Mouse (Mus musculus) monocyte, adult 2 months (primary cell): ENCODE data around the gene Bpifb5.
"Not testable (repeated sequence)": the region's sequence is repeated elsewhere in the genome, so short reads cannot be mapped to it uniquely, and the experiment has no call there.

Experiments used
- DNase-seq, 2 experiments: peaks; one replicate each; pipeline ENCODE4 v3.0.0; 2022; ENCODE audit warnings: low spot score in 2 of 2, low read depth in 1 of 2

The Bpifb5 gene

DNA sequence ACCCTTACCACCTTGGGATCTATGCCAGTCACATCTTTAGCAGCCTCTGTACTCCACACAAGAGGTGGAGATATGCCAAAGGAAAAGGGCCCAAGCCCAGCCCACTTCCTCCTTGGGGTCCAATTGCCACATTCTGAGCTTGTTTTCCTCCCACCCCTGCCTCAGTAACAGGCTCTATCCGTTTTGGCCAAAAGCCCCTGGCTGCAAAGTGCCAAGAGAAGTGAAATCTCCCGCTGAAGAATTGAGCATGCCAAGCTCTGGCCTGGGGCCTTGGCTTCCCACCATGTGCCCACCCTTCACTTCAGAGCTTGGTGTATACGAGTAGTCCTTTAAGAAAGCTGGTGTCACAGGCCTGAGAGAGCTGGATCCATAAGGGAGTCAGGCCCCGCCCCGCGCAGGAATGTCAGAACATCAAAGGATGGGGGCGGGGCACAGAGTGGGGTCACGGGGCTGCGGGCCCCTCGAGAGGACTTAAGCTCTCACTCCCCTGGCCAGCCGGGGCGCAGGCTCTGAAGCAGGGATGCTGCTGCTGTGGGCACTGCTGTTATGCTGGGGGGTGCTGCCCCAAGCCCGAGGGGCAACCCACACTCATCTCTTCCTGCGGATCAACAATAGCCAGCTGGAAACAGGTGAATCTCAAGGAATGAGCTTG lies at the start of gene Bpifb5:
TSS of gene Bpifb5 (plus strand) at position 478 of the 652 bp plus-strand sequence.
- no peak for DNase-seq

DNA sequence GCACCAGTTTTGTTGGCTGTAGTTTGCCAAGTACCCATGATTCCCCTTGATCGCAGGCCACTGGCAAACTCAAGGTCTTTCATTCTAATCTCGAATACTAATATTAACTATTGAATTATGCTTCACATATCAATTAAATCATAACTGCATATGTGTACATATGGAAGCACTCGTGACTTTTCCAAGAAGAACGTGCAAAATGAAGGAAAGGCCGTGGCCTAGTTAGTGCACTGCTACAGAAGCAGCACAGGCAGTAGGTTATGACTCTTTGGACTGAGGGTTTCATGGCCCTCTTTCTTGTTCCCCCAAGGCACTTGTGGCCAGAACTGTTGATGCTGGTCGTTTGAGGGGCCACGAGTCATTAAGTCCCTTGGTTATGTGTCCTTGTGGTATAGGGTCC lies 41.6 kb upstream of the Bpifb5 start:
- DNase-seq = not testable (repeated sequence)

DNA sequence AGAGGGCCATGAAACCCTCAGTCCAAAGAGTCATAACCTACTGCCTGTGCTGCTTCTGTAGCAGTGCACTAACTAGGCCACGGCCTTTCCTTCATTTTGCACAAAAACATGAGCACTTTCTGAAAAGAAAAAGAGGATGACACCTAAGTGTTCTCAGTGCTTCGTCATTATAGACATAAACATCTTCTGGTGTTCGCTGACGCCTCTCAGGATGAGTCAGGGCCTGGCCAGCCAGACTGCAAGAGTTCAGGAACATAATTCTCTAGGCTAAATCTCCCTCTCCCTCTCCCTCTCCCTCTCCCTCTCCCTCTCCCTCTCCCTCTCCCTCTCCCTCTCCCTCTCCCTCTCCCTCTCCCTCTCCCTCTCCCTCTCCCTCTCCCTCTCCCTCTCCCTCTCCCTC lies 40.5 kb upstream of the Bpifb5 start:
- DNase-seq = not testable (repeated sequence)

DNA sequence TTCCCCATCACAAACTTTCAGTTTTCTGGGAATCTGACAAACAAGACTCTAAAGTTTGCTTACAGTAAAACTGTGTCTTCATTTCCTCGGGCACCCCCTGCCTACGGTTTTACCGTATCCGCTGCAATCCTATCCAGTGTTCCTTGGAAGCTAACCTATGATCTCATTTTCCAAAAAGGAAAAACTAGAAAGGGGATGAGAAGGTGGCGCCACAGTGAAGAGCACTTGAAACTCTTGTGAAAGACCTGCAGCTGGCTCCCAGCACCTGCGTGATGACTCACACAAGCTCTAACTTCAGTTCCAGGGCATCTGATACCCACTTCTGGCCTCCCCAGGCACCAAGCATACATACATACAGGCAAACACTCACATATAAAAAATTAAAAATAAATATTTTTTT lies 38.2 kb upstream of the Bpifb5 start:
- no peak for DNase-seq

DNA sequence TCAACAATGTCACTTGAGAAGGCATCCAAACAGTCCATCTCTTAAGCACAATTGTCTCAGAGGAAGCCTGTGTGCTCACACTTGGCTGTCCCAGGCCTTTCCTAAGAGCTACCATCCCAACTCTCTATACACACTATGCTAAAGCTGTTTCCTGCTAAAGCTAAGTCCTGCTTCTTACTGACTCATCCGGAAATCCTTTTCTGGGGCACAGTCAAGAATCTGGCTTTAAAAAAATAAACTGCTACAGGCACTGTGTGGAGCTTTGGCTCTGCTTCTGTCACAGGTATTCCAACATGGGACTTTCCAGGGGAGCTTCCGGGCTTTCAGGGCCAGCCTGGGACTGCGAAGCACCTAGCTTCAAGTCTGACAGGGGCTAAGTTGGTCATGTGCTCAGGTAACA lies 37.8 kb upstream of the Bpifb5 start:
- no peak for DNase-seq

DNA sequence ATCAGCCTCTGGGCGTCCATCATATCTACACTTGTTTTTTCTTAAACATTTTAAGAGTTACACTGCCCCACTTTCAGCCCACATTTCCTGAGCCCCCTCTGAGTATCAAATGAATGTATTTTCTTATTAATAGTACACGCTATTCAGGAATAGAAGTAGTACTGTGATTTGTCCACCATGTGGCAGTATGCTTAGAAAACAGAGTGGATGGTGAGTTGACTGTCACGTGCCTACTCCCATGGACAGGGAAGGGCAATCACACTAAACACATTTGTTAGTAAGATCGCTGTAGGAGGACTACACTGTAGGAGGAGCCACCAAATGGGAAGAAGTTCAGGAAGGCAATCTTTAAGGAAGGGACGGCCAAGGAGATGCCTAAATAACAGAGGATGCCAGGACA lies 36.1 kb upstream of the Bpifb5 start:
- DNase-seq = no peak

DNA sequence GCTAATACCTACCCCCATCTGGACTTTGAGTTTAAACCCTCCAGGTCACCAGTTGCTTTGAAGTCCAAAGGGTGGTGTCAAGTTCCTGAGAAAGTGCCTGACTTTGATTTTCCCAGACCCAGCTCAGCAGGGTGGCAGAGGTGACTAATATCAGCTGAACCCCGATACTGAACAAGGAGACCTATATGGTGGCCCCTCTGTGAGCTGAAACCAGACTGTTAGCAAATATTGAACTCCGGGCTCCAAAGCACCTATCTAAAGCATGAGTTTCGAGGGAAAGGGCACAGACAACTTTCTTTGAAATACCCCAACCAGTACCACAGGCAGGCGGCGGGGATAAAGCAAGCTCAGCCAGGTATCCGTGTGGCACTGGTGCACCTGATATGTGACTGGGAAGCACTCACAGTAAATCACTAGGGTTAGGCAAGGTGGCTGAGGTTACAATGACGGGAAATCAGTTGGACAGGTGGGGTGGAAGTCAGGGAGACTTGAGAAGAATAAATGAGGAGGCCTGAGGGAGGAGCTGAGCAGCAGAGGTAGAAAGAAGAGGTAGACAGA lies 33.6 kb upstream of the Bpifb5 start:
- no peak for DNase-seq

DNA sequence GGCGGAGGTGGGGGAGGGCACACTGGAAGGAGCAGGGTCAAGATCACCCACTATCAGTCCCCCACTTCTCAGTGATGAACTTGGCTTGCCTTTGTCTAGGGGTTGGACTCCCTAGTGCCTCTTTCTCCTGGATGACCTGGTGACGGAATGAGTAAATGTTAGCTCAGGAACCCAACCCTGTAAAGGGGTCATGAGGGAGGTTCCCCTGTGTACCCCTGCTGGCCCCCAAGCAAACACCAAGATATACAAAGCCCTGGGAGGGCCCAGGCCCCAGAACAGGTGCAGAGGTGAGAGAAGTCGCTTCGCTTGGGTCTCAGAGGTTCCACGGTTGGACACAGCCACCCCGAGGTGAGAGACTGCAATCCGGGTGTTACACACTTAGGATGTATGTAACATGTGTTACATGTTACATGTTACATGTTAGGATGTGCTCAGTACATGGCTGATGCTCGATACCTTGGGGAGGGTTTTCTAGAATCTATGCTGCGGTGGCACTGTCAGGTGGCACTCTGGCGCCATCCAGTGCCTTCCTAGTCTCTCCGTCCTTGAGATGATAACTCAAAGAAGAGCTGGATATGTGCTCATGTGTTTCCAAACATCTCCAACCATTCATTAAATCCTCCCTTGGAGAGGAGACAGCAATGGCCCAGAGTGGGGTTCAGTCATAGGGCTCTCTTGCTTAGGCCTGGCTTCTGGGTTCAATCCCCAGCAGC lies 32.8 kb upstream of the Bpifb5 start, which contains the start of gene Bpifb1:
TSS of gene Bpifb1 (plus strand) at position 273 of the 713 bp plus-strand sequence.
- DNase-seq = no peak

DNA sequence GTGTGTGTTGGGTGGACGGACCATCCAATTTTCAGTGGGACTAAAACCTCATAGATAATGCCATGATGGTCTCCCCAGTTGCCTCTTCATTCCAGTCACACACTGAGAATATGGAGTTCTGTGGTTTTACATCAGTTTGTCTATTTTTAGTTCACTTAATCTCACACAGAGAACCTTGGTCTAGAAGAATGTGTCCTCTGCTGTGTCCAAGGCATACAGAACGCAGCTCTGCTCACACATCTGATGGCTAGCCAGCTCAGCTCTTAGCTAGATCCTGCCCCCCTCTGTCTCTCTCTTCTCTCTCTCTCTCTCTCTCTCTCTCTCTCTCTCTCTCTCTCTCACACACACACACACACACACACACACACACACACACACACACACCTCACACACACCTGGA lies 31.4 kb upstream of the Bpifb5 start:
- no peak for DNase-seq

DNA sequence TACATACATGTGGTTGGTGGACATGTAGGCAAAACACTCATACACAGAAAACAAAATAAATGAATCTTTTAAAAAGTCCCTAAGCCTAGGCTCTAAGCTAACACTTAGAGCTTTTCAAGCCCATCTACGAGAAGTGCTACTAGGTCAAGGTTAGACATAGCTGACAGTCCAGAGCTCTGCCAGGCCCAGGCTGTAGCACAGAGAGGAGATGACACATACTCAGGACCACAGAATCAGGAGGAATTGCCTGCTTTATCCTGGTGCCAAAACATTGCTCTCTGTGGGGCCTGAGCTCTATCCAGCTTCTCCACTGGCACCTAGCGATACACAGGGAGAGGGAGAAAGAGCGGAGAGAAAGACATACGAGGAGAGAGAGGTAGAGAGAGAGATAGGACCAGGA lies 30.5 kb upstream of the Bpifb5 start:
- no peak for DNase-seq

DNA sequence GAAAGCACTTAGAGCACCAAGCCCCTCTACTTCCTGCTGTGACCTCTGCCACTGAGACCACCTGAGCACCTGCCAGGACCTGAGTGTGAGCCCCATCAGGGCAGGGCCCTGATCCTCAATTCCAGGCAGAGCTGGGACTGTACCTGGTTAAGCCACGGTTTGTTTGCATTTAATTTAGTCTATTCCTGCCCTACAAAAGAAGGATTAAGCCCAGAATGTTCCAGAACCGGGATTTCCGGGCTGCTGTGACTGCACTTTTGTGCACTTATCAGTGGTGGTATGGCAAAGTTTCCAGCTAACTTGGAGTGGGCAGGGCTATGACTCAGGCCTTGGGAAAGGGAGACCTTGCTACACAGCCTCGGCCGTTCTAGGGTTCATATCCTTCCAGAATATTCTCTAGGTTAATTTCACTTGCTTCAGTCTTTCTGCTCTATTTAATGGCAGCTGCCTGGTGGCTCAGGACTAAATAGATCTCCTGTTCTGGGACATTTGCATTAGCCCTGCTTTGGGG lies 29.5 kb upstream of the Bpifb5 start:
- DNase-seq = no peak

DNA sequence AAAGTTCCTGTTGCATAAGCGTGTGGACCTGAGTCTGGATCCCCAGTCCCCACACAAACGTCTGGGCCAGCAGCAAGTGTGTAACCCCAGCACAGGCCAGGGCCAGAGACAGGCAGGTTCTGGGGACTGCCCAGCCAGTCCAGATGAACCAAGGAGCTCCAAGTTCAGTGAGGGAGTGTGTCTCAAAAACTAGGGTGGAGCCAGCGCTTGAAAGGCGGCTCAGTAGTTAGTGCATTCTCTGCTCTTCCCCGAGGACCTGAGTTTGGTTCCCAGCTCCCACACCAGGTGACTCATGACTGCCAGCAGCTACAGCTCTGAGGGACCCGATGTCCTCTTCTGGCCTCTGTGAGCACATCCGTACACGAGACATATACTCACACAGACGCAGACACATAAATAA lies 26.5 kb upstream of the Bpifb5 start:
- no peak for DNase-seq

DNA sequence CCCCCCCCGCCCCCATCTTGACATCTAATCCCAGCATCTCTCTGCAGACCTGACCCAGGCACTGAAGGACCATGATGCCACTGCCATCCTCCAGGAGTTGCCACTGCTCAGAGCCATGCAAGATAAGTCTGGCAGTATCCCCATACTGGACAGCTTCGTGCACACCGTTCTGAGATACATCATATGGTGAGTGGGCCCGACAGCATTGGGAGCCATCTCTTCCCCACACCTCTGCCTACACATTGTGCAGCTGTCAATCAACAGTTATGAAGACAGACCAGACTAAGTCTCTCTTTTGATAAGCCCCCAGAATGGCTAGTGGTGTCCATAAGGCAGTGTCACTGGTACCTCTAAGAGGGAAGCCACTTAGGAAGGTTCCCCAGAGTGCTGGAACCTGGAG lies 18.9 kb upstream of the Bpifb5 start:
- DNase-seq = no peak

DNA sequence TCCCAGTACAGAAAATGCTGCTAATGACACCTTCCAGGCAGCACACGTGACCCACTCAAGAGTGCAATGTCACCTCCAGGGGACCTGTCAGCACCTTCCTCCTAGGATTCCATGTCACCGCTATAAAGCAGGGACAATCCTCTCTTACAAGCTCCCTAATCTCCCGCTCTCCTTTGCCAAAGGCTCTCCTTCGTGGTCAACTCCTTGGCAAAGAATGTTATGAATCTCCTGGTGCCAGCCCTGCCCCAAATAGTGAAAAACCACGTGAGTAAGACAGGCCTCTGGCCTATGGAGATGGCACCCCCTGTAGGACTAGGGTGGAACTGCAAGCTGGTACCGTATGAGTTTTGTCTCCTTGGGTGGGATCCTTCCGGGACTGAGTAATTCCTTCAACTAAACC lies 16.6 kb upstream of the Bpifb5 start:
- DNase-seq = no peak

DNA sequence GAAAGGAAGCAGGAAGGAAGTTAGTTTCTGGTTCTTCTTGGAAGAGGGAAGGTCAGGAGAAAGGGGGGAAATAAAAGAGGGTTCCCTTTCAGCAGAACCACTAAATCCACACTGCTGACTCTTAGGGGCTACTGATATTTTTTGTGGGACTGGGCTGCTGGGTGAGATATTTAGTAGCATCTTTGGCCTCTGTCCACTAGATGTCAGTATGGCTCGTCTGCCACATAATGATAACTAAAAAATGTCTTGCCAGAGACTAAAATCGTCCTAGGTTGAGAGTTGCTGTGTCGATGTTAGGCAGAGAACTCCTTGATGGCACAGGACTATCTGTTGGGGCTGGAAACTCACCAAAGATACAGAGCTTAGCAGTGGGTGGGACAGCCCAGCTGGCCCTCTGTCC lies 14.4 kb upstream of the Bpifb5 start:
- no peak for DNase-seq

DNA sequence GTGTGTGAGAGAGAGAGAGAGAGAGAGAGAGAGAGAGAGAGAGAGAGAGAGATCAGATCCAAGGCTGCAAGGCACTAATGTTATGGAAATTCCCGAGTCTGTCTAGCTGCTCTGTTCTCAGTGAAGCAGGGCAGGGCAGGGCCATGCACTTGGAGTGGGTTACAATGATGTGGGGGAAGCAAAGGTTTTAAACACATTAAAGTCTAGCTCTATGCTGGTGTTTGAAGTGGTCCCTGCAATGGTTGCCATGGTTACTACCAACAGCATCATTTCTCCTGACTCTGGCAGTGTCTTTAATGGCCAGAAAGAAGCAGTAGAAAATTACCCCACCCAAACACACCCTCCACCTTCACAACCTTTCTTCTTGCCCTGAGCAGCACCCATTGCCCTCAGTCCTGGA lies 12.4 kb upstream of the Bpifb5 start:
- DNase-seq = no peak

DNA sequence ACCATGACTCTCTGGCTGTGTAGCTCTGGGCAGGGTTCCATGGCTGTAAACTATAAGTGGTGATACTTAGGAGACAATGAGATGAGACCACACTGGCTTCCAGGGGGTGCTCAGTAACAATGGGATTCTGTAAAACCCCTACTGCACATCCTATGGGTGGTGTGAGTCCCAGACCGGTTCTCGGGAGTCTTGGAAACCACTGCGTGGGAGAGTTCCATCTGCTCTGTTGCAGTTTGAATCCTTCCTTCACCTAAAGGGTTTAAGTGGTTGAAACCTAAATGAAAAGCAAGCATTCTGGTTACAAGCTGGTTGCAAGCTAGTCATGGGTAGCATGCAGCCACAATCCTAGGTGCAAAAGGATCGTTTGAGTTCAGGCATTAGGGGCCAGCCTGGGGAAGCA lies 11.7 kb upstream of the Bpifb5 start:
- DNase-seq = no peak

DNA sequence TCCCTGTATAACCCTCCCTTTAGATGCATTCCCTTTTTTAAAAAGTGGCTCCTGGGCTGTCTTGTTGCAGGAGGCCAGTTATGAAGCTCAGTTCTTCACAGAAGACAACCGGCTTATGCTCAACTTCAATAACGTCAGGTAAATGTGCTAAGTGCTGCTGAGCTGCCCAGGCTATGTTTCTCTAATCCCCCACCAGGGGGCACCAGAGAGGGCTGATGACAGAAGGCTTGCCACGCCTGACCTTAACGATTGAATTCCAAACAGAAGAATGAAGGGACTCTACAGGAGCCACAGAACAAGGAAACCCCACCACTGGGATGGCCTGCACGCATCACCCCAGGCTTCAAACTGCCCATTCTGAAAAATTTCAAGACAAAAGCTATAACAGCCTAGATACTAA lies 8.4 kb upstream of the Bpifb5 start:
- DNase-seq = peak in 1 of 2 experiments; percentile 27

DNA sequence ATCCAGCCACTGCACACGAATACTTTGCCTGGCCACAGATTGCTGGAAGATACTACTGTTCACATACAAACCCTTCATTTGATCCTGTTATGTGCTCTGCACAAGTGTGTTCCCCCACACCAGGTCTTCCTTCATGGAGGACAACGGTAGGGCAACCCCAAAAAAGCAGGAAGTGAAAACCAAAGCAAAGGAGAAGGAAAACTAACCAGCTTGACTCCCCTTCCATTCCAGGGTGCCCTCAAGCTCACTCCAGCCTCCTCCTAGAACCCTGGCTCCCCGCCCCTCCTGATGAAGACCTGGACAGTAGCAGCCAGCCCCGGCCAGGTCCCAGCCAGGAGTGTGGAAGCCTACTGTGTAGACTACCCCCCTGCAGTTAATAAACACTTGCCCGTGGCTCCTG lies 3.6 kb upstream of the Bpifb5 start:
- DNase-seq = no peak

DNA sequence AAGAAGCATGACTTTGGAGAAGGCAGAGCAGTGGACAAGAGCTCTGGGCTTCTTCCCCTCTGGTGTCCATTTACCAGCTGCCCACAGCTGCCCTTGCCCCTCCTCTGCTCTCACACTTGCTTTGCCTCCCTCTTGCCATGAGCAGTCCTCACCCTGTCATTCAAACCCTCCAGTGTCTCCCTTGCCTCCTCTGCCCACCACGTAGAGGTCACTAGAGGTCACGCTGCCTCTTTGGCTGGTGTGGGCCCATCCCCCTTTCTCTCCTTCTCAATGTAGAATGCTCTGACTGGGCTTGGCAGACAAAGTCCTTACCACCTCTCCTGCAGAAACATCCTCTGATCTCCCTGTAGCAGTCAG lies 353 bp downstream of the Bpifb5 start:
- DNase-seq = no peak

DNA sequence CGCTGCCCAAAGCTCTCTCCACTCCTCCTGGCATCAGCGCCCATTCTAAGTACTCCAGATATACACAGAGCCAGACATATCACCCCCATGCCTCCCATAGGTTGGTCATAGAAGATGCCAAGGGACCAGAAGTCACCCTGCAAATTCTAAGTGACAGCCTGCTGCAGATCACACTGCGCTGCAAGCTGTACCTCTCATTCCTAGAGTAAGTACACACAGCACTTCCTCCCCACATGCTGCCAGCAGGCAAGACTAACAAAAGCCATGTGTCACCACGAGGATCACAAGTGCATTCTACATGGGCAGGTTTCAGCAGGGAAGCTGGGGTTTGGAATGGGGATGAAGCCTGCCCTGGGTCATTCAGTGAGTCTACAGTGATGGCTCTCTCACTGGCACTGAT lies 3.4 kb downstream of the Bpifb5 start:
- DNase-seq = no peak

DNA sequence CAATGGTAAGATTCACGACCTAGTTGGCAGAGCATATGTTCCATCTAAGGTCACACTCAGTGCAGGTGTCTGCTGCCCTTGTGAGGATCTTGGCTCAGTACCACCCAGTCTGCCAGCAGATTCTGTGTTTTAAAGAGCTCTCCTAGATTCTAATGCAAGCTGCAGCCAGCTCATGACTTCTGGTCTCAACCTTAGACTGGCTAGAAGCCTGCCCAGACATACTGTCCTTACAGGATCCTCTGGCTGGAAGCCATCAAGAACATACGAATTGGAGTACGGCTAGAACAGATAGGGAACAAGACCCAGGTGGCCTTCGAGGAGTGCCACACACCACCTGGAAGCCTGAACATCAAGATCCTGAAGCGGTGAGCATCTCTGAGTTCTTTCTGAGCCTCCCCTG lies 4.3 kb downstream of the Bpifb5 start:
- no peak for DNase-seq

DNA sequence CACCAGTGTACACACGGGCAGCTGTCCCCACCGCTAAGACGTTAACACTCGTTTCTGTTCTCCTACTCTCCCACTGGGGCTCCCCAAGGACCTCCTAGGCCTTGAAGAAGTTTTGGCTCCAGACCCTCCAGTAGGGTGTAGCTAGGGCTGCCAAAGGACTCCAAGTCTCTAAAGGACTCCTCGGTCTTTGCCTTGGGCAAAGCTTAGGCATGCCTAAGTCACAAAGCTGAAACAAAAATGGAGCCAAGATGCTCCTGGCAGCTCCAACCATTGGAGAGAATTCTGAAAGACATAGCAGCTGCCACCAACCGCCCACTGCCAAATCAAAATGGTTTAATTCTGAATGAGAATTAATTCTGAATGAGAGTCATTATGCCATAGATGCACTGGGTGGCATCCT lies 9.9 kb downstream of the Bpifb5 start:
- DNase-seq = no peak
